Mouse (Mus musculus) midbrain, embryonic 15.5 days (tissue): ENCODE measurements around the gene Cabp2. TPM values are rescaled to one million over a fixed set of nuclear protein-coding genes. Genes with fewer than 3 reads are reported as not detected.
"Not testable (repeated sequence)": the region's sequence is repeated elsewhere in the genome, so short reads cannot be mapped to it uniquely, and the experiment has no call there.

Experiments used
- ATAC-seq: fragments of 200-750 bp; cut with Nextera tagmentation; replicated peaks from 2 replicates; pipeline ENCODE4 v1.8.0; 2017; ENCODE audit warnings: moderate TSS enrichment
- H3K27ac ChIP-seq: fragments of 300-500 bp; sonication (generic); 2 replicates; pipeline ENCODE4 v1.5.1; 2015; ENCODE audit warnings: mild to moderate bottlenecking, inconsistent platforms
- H3K27me3 ChIP-seq: fragments of 300-500 bp; sonication (generic); replicated peaks from 2 replicates; pipeline ENCODE4 v1.6.1; 2015; ENCODE audit warnings: inconsistent platforms
- H3K36me3 ChIP-seq: fragments of 300-500 bp; sonication (generic); replicated peaks from 2 replicates; pipeline ENCODE4 v1.6.1; 2015; ENCODE audit warnings: inconsistent platforms
- H3K4me1 ChIP-seq: fragments of 300-500 bp; sonication (generic); 2 replicates; pipeline ENCODE4 v1.6.1; 2015; ENCODE audit warnings: inconsistent platforms
- H3K4me2 ChIP-seq: fragments of 300-500 bp; sonication (generic); 2 replicates; pipeline ENCODE4 v1.6.1; 2015; ENCODE audit warnings: inconsistent platforms, mild to moderate bottlenecking, moderate library complexity
- H3K4me3 ChIP-seq: fragments of 300-500 bp; sonication (generic); 2 replicates; pipeline ENCODE4 v1.5.1; 2015; ENCODE audit warnings: mild to moderate bottlenecking, inconsistent platforms
- H3K9ac ChIP-seq: fragments of 300-500 bp; sonication (generic); 2 replicates; pipeline ENCODE4 v1.6.1; 2015; ENCODE audit warnings: mild to moderate bottlenecking, inconsistent platforms
- H3K9me3 ChIP-seq: fragments of 300-500 bp; sonication (generic); 2 replicates; pipeline ENCODE4 v1.6.1; 2016; ENCODE audit warnings: inconsistent platforms
- WGBS: fragments of 180-500 bp; shearing (Covaris S2); methylation state at CpG from one replicate; pipeline ENCODE4 v1.1.7; 2015; ENCODE audit warnings: mixed read lengths; 5-methylcytosine and 5-hydroxymethylcytosine counted together
- polyA plus RNA-seq: library from polyadenylated mRNA; unstranded; fragments of >200 nt; fragmentation: Nextera tagmentation; extraction: Ambion mirVana; gene quantifications from 2 replicates; pipeline ENCODE4 v1.2.1, GENCODE M21; 2015

The Cabp2 gene
- polyA plus RNA-seq, 1 experiment from 2014 or later = 0.22 TPM

DNA sequence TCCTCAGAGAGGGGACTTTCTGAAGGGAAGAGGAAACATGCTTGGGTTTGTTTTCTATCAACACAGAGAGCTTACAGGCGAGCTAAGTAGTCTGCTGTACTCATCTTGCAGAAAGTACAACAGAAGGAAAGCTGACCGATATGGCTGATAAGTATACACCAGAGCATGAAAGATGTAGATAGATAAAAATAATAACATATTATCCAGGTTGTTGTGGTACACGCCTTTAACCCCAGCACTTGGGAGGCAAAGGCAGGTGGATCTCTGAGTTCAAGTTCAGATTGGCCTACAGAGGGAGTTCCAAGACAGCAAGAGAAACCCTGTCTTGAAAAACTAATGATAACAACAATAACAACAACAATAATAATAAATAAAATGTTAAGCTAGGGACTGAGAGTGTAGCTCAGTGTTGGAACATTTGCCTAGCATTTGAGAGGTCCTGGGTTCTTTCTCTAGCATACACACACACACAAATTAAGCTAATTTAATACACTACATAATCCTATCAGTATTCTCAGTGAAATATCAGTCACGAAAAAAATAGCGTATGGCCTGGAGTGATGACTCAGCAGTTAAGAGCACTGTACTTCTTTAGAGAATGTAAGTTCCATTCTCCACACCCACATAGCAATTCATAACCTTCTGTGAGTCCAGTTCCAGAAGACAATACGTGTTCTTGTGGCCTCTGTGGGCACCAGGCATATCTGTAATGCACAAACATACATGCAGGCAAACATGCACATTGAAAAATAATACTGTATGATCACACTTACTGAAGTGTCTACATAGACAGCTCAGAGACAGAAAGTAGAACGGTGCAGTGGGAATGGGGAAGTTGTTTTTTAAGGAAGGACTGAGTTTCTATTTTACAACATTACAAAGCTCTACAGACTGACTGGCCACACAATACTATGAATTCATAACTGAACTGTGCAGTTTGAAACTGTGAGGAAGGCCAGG lies 41.3 kb downstream of the Cabp2 start:
- WGBS = 89% methylated on average over 7 of the region's 7 CpGs
- H3K4me3 ChIP-seq = no peak overlapping the region
- H3K36me3 ChIP-seq = 0 out of 2 replicates have a peak, but pooled peaks cover 2% of the 10 kb centered on the region
- H3K27me3 ChIP-seq = no peaks in the 10 kb centered on the region
- H3K4me1 ChIP-seq = peaks cover 32% of the 10 kb centered on the region
- no peak overlapping the region for H3K27ac ChIP-seq
- H3K4me2 ChIP-seq = no peak overlapping the region
- H3K9me3 ChIP-seq = no peaks in the 10 kb centered on the region
- ATAC-seq = no peak
- H3K9ac ChIP-seq = no peak overlapping the region

GRCm38 (mm10) chr19:4124432-4124831 lies 43.1 kb downstream of the Cabp2 start:
- no peaks in the 10 kb centered on the region; the same call in 1 of the 2 replicates for H3K36me3 ChIP-seq
- no peak overlapping the region for H3K9ac ChIP-seq
- 88% methylated on average over 4 of the region's 4 CpGs for WGBS

GRCm38 (mm10) chr19:4125268-4125667 lies 43.9 kb downstream of the Cabp2 start:
- peaks cover 31% of the 10 kb centered on the region for H3K4me1 ChIP-seq
- peak overlapping the region; percentile 78 for H3K27ac ChIP-seq
- WGBS = 7% methylated on average over 4 of the region's 4 CpGs
- peak overlapping the region; percentile 74 for H3K4me3 ChIP-seq
- not testable (repeated sequence) for H3K27me3 ChIP-seq, H3K9me3 ChIP-seq, H3K36me3 ChIP-seq
- H3K4me2 ChIP-seq = peak overlapping the region; percentile 70
- H3K9ac ChIP-seq = peak overlapping the region; percentile 75
- ATAC-seq = peak; percentile 37

More at GRCm38 (mm10) chr19:4124432-4124831, 43.1 kb downstream of the Cabp2 start:
- Histone ChIP-seq H3K4me3 (no peak overlapping the region), H3K27me3 (no peaks in the 10 kb centered on the region), H3K27ac (no peak overlapping the region), H3K9me3 (no peaks in the 10 kb centered on the region), H3K4me2 (no peak overlapping the region), H3K4me1 (peaks cover 36% of the 10 kb centered on the region)
- ATAC-seq = no peak

- H3K4me1 ChIP-seq = peaks cover 26% of the 10 kb centered on the region
- ATAC-seq = peak; percentile 92
- peak within 1 kb of the TSS; percentile 75 for H3K9ac ChIP-seq
- no peaks in the 10 kb centered on the region for H3K27me3 ChIP-seq
- under 1% methylated on average over 64 of the region's 64 CpGs for whole genome bisulfite sequencing
- H3K9me3 ChIP-seq = no peaks in the 10 kb centered on the region
- H3K36me3 ChIP-seq = no peaks in the 10 kb centered on the region; the same call in 1 of the 2 replicates
- peak within 1 kb of the TSS; percentile 70 for H3K4me2 ChIP-seq
- peak within 1 kb of the TSS; percentile 78 for H3K27ac ChIP-seq
- H3K4me3 ChIP-seq = peak within 1 kb of the TSS; percentile 74
Observed at GRCm38 (mm10) chr19:4125741-4126696, 44.6 kb downstream of the Cabp2 start, which contains the start of gene Aip. Gene Aip, minus strand, starts transcription at chr19:4125858.

DNA sequence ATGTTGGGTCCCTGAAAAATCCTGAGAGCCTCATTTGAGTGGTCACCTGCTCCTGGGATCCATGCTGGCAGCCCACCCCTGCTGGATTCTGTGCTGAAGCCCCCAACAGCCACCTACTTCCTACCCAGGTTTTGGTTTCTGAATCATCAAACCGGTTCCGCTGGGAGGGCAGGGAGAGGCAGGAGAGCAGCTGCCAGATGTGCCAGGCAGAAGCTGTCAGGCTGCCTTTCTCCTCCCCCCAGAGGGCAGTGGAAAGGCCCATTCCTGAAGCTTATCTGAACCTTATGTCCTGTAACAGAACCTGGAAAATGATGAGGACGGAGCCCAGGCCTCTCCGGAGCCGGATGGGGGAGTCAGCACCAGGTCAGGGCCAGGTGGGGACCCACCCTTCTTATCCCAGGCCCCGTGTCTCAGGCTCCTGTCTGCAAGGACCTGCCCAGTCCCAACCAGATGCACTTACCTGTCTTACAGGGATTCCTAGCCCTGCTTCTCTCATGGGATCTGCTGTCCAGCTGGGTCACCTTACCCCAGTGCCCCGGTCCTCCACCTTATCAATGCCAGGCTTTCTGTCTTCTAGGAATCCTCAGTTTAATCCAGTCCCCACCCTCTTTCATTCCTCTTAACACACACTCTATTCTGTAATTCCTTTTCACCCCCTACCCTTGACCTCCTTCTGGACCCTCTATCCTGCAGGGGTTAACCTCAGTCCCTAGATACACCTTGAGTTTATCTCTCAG lies 45.5 kb downstream of the Cabp2 start:
- Histone ChIP-seq H3K27ac (peak overlapping the region; percentile 78; the same call in 1 of the 2 replicates), H3K9me3 (no peaks in the 10 kb centered on the region), H3K4me1 (peaks cover 26% of the 10 kb centered on the region), H3K4me3 (peak overlapping the region; percentile 74), H3K27me3 (no peaks in the 10 kb centered on the region), H3K36me3 (peaks cover 7% of the 10 kb centered on the region; the same call in 1 of the 2 replicates), H3K4me2 (peak overlapping the region; percentile 70), H3K9ac (peak overlapping the region; percentile 75)
- 75% methylated on average over 7 of the region's 7 CpGs for WGBS
- no peak for ATAC-seq

GRCm38 (mm10) chr19:4129462-4129861 lies 48.1 kb downstream of the Cabp2 start:
- Histone ChIP-seq H3K27me3 (no peaks in the 10 kb centered on the region), H3K9me3 (no peaks in the 10 kb centered on the region), H3K4me2 (no peak overlapping the region), H3K9ac (no peak overlapping the region), H3K36me3 (peaks cover 17% of the 10 kb centered on the region; the same call in 1 of the 2 replicates), H3K4me1 (peaks cover 24% of the 10 kb centered on the region), H3K27ac (no peak overlapping the region), H3K4me3 (no peak overlapping the region)
- 94% methylated on average over 7 of the region's 7 CpGs for WGBS
- no peak for ATAC-seq

DNA sequence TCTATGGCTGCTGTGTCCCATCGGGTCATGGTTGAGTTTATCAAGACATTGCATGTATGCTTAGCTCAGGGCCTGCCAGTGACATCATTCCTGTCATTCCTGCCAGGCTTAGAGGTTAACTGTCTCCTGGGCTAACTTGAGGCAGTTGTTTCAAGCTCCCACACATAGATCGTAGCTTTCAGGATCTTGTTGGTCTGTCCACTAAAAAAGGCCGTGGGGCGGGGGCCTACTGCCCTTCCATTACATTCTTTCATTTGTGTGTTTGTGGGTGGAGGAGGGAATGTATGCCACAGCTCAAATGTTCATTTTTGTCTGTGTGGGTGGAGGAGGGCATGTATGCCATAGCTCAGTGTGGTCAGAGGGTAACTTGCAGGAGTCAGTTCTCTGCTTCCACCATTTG lies 48.7 kb downstream of the Cabp2 start:
- peaks cover 20% of the 10 kb centered on the region for H3K4me1 ChIP-seq
- peaks cover 17% of the 10 kb centered on the region; the same call in 1 of the 2 replicates for H3K36me3 ChIP-seq
- H3K9ac ChIP-seq = no peak overlapping the region
- H3K4me2 ChIP-seq = no peak overlapping the region
- no peak overlapping the region for H3K27ac ChIP-seq
- H3K4me3 ChIP-seq = no peak overlapping the region
- H3K9me3 ChIP-seq = no peaks in the 10 kb centered on the region
- no peak for ATAC-seq
- WGBS = 96% methylated on average over 4 of the region's 4 CpGs
- H3K27me3 ChIP-seq = no peaks in the 10 kb centered on the region

DNA sequence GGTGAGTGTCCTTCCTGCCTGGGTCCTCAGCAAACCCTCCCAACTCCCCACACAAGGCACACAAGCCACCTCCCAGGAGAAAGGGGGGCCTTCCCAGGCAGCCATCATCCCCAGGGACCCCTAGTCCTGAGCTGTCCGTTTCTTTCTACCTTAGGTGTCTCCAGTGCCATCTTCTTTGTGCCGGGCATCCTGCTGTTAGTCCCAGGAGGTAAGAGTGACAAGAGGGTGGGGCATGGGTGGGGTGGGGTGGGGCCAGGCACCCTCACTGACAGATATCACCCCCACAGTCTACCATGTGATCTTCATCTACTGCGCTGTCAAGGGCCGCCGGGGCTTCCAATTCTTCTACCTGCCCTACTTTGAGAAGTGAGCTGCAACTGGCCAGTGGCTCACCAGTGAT lies 49.7 kb downstream of the Cabp2 start:
- WGBS = 87% methylated on average over 5 of the region's 5 CpGs
- peaks cover 17% of the 10 kb centered on the region; the same call in 1 of the 2 replicates for H3K36me3 ChIP-seq

DNA sequence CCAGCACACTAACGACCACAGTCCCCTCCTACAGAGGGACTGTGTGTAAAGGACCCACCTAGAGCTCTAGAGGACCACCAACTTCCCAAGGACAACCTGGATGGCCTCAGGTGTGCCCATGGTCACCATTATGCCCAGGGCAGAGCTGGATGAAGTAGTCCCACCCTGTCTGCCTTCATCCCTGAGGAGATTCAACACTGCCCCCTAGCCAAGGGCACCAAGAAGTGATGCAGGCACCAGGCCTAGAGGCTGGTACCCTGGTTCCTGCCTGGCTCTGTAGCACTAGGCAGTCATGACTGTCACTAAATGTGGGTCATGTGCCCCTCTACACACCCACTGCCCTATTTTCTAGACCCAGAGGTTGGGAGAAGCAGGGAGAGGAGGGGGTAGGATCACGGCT lies 50.4 kb downstream of the Cabp2 start:
- no peak overlapping the region for H3K4me2 ChIP-seq
- H3K9me3 ChIP-seq = no peaks in the 10 kb centered on the region
- H3K9ac ChIP-seq = no peak overlapping the region
- 86% methylated on average over 2 of the region's 2 CpGs for WGBS
- no peaks in the 10 kb centered on the region for H3K27me3 ChIP-seq
- H3K36me3 ChIP-seq = peaks cover 17% of the 10 kb centered on the region; the same call in 1 of the 2 replicates
- H3K4me3 ChIP-seq = no peak overlapping the region
- no peak overlapping the region for H3K27ac ChIP-seq
- H3K4me1 ChIP-seq = peaks cover 13% of the 10 kb centered on the region
- no peak for ATAC-seq

More for the DNA sequence above, 49.7 kb downstream of the Cabp2 start:
- no peaks in the 10 kb centered on the region for H3K9me3 ChIP-seq
- no peak for ATAC-seq
- H3K9ac ChIP-seq = no peak overlapping the region
- H3K27me3 ChIP-seq = no peaks in the 10 kb centered on the region
- no peak overlapping the region for H3K4me3 ChIP-seq
- no peak overlapping the region for H3K4me2 ChIP-seq
- peaks cover 19% of the 10 kb centered on the region for H3K4me1 ChIP-seq
- no peak overlapping the region for H3K27ac ChIP-seq

DNA sequence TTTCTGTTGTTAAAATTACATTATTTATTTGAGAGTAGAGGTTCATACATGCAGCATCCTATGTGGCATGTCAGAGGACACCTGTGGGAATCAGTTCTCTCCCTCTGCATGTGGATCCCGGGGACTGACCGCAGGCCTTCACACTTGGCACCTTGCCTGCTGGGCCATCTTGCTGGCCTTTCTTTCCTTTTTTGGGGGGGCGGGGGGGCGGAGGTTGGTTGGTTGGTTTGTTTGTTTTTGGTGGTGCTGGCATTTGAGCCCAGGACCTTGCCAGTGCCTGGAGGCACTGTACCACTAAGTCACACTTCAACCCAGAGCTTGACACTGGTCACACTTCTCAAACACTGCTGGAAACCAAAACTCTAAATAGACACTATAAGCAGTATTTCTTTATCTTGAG lies 53.0 kb downstream of the Cabp2 start:
- peaks cover 17% of the 10 kb centered on the region; the same call in 1 of the 2 replicates for H3K36me3 ChIP-seq
- no peak overlapping the region for H3K4me3 ChIP-seq
- WGBS = 86% methylated on average over 4 of the region's 4 CpGs
- ATAC-seq = no peak
- no peak overlapping the region for H3K27ac ChIP-seq
- H3K4me1 ChIP-seq = 0 out of 2 replicates have a peak, but pooled peaks cover under 1% of the 10 kb centered on the region
- no peak overlapping the region for H3K9ac ChIP-seq
- H3K9me3 ChIP-seq = no peaks in the 10 kb centered on the region
- H3K27me3 ChIP-seq = no peaks in the 10 kb centered on the region
- H3K4me2 ChIP-seq = no peak overlapping the region

DNA sequence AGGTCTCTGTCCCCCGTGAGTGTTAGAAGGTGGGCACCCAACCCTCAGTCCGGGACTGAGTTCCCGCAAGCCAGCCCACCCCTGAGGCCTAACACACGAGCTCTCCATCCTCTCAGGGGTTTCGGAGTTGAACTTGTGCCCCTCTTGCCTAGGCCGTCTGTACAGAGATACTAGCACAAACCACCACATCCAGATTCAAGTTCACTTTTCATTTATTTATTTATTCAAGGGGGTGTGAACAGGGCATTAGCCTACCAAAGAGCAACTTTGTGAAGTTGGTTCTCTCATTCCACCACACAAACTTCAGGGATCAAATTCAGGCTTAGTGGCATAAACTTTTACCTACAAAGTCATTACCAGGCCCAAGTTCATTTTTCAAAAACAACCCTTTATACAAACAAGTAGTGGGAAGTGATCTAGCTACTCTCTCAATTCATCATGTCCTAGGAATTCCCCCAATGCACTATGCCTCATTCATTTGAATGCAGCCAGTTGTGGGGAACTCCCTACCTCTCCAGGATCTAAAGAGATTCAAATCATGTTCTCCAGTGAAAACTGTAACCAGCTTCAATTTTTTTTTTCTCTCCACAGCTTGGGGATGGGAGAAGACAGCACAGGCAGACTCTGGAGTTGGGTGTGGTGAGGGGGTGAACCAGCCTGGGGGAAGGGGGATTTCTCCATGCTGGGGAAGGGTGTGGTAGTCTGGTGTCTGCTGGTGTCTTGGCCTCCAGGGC lies 54.0 kb downstream of the Cabp2 start:
- peaks cover 17% of the 10 kb centered on the region; the same call in 1 of the 2 replicates for H3K36me3 ChIP-seq
- H3K9ac ChIP-seq, H3K9me3 ChIP-seq, H3K27me3 ChIP-seq, ATAC-seq, H3K27ac ChIP-seq, H3K4me2 ChIP-seq, H3K4me1 ChIP-seq, H3K4me3 ChIP-seq: not testable (repeated sequence)
- WGBS = 81% methylated on average over 6 of the region's 6 CpGs
